30 mouse cellular contexts compared by ENCODE assay signal in genomic region chr1:43366433-43366832, GRCm38 (mm10).
DNase-seq lines count a peak whose midpoint lies in the region; ATAC-seq and TF ChIP-seq lines count a peak whose summit lies in the region.
"Had no signal": no experiment of that assay in that cellular context is flagged by ENCODE, and none has a peak within 500 bp of the region (broad histone marks: within the 10 kb centered on the region; RNA-seq: fewer than 3 reads in every experiment).

No protein-coding gene starts in this region.

- H3K27me3 ChIP-seq in intestine, embryonic 15.5 days (replicated peaks), result no peaks in the 10 kb centered on the region
- no peaks in the 10 kb centered on the region for H3K27me3 ChIP-seq in intestine, embryonic 16.5 days (replicated peaks; ENCODE audit: control insufficient read depth, insufficient read depth, low read length)
- H3K27me3 ChIP-seq in forebrain, embryonic 12.5 days, result 0 out of 2 replicates have a peak, but pooled peaks cover 4% of the 10 kb centered on the region
- H3K27me3 ChIP-seq in forebrain, postnatal 0 days (ENCODE audit: insufficient read depth, low read length), result no peaks in the 10 kb centered on the region
- H3K27me3 ChIP-seq: CH12.LX; limb, embryonic 15.5 days; stomach, embryonic 15.5 days had no signal

- 0 out of 2 replicates have a peak, but pooled peaks have one; percentile 25 for ATAC-seq in intestine, embryonic 15.5 days
- no peak for ATAC-seq in intestine, embryonic 16.5 days
- peak; percentile 65 for ATAC-seq in forebrain, embryonic 12.5 days (ENCODE audit: low FRiP score)
- peak; percentile 87 for ATAC-seq in forebrain, postnatal 0 days
- ATAC-seq: activated CD4-positive, CD25-positive, alpha-beta regulatory T cell, adult 4 months had no signal

- no peak overlapping the region for H3K4me2 ChIP-seq in intestine, embryonic 15.5 days (replicated peaks)
- H3K4me2 ChIP-seq in intestine, embryonic 16.5 days (ENCODE audit: low read depth, low read length), result no peak overlapping the region
- no peak overlapping the region for H3K4me2 ChIP-seq in forebrain, embryonic 12.5 days
- no peak overlapping the region for H3K4me2 ChIP-seq in forebrain, postnatal 0 days (ENCODE audit: low read depth)
- H3K4me2 ChIP-seq: heart, embryonic 11.5 days; limb, embryonic 15.5 days; liver, embryonic 13.5 days; neural tube, embryonic 13.5 days; stomach, embryonic 15.5 days had no signal

- no peaks in the 10 kb centered on the region for H3K9me3 ChIP-seq in intestine, embryonic 15.5 days
- no peaks in the 10 kb centered on the region for H3K9me3 ChIP-seq in intestine, embryonic 16.5 days (ENCODE audit: control insufficient read depth, low read length)
- H3K9me3 ChIP-seq in forebrain, embryonic 12.5 days, result no peaks in the 10 kb centered on the region
- no peaks in the 10 kb centered on the region for H3K9me3 ChIP-seq in forebrain, postnatal 0 days (ENCODE audit: low read length)
- H3K9me3 ChIP-seq: limb, embryonic 10.5 days; limb, embryonic 15.5 days; liver, embryonic 13.5 days; neural tube, embryonic 13.5 days; stomach, embryonic 15.5 days had no signal

- peak; percentile 55 for DNase-seq in brain, embryonic 14.5 days (ENCODE audit: low read depth)
- DNase-seq in forebrain, postnatal 0 days, result no peak
- no peak for DNase-seq in spleen, postnatal 4 days (ENCODE audit: low spot score in 2 of 2)
- no peak for DNase-seq in embryo, embryonic 10 days (ENCODE audit: low spot score)
- DNase-seq in heart, postnatal 25 days (ENCODE audit: low spot score), result no peak
- DNase-seq: adrenal gland, adult 2 months; adrenal gland, postnatal 36 days; cerebellum, adult 2 months; cerebellum, postnatal 25 days; gastrocnemius, adult 2 months; gastrocnemius, postnatal 36 days; heart, adult 18-20 months; kidney, adult 9 months; kidney, postnatal 10 days; layer of hippocampus, postnatal 36 days; liver, embryonic 13.5 days; lung, adult 2 months; lung, postnatal 10 days; right cerebral cortex, postnatal 14 days had no signal

- no peak for TF ChIP-seq CTCF in brain, embryonic 14.5 days (IDR thresholded peaks at IDR 0.05; ENCODE audit: borderline replicate concordance, extremely low read depth, insufficient read depth, insufficient read length)
- no peak for TF ChIP-seq CTCF in forebrain, postnatal 0 days (IDR thresholded peaks at IDR 0.05; ENCODE audit: low read depth)

- WGBS in intestine, embryonic 15.5 days, result 76% methylated on average over 2 of the region's 2 CpGs
- WGBS in intestine, embryonic 16.5 days, result 71% methylated on average over 2 of the region's 2 CpGs
- 73% methylated on average over 2 of the region's 2 CpGs for WGBS in forebrain, embryonic 12.5 days
- 52% methylated on average over 2 of the region's 2 CpGs for WGBS in forebrain, postnatal 0 days

- no peak overlapping the region for H3K27ac ChIP-seq in intestine, embryonic 15.5 days
- no peak overlapping the region for H3K27ac ChIP-seq in intestine, embryonic 16.5 days (ENCODE audit: low read length)
- no peak overlapping the region for H3K27ac ChIP-seq in forebrain, embryonic 12.5 days
- no peak overlapping the region for H3K27ac ChIP-seq in forebrain, postnatal 0 days (ENCODE audit: low read depth, low read length)
- H3K27ac ChIP-seq: gastrocnemius, adult 2 months; limb, embryonic 10.5 days; limb, embryonic 15.5 days; liver, embryonic 13.5 days; macrophage; neural tube, embryonic 13.5 days; stomach, embryonic 15.5 days had no signal

- TF ChIP-seq POLR2A in brain, embryonic 14.5 days (IDR thresholded peaks at IDR 0.05; ENCODE audit: borderline replicate concordance, extremely low read depth, insufficient read depth, insufficient read length, poor library complexity, severe bottlenecking), result no peak

- H3K4me1 ChIP-seq in intestine, embryonic 15.5 days (replicated peaks), result peaks cover 5% of the 10 kb centered on the region; the same call in 1 of the 2 replicates
- no peaks in the 10 kb centered on the region for H3K4me1 ChIP-seq in intestine, embryonic 16.5 days (ENCODE audit: control insufficient read depth, insufficient read depth, low read length)
- H3K4me1 ChIP-seq in forebrain, embryonic 12.5 days, result peaks cover 3% of the 10 kb centered on the region; the same call in 1 of the 2 replicates
- H3K4me1 ChIP-seq in forebrain, postnatal 0 days (ENCODE audit: insufficient read depth), result no peaks in the 10 kb centered on the region
- H3K4me1 ChIP-seq: limb, embryonic 15.5 days had no signal

- intact Hi-C loops in heart, postnatal 25 days (cut with DNase I), result no loop called here

- H3K9ac ChIP-seq in intestine, embryonic 15.5 days, result no peak overlapping the region
- no peak overlapping the region for H3K9ac ChIP-seq in intestine, embryonic 16.5 days (ENCODE audit: low read depth, low read length)
- H3K9ac ChIP-seq in forebrain, embryonic 12.5 days, result no peak overlapping the region
- no peak overlapping the region for H3K9ac ChIP-seq in forebrain, postnatal 0 days
- H3K9ac ChIP-seq: limb, embryonic 15.5 days; liver, embryonic 13.5 days; neural tube, embryonic 13.5 days; stomach, embryonic 15.5 days had no signal

- H3K36me3 ChIP-seq in intestine, embryonic 15.5 days, result no peaks in the 10 kb centered on the region
- no peaks in the 10 kb centered on the region for H3K36me3 ChIP-seq in intestine, embryonic 16.5 days (ENCODE audit: control insufficient read depth, insufficient read depth, low read length)
- no peaks in the 10 kb centered on the region for H3K36me3 ChIP-seq in forebrain, embryonic 12.5 days (replicated peaks)
- H3K36me3 ChIP-seq in forebrain, postnatal 0 days (ENCODE audit: insufficient read depth), result no peaks in the 10 kb centered on the region
- H3K36me3 ChIP-seq: limb, embryonic 10.5 days; limb, embryonic 15.5 days; liver, embryonic 13.5 days; neural tube, embryonic 13.5 days; stomach, embryonic 15.5 days had no signal

- no peak overlapping the region for H3K4me3 ChIP-seq in intestine, embryonic 15.5 days (replicated peaks)
- no peak overlapping the region for H3K4me3 ChIP-seq in intestine, embryonic 16.5 days (ENCODE audit: low read length)
- no peak overlapping the region for H3K4me3 ChIP-seq in forebrain, embryonic 12.5 days (replicated peaks)
- H3K4me3 ChIP-seq in forebrain, postnatal 0 days (ENCODE audit: low read depth, low read length), result no peak overlapping the region
- H3K4me3 ChIP-seq: gastrocnemius, adult 2 months; limb, embryonic 10.5 days; limb, embryonic 15.5 days; liver, embryonic 13.5 days; neural tube, embryonic 13.5 days; stomach, embryonic 15.5 days had no signal
